Mouse (Mus musculus): ENCODE results near the gene Traf5.

Traf5 gene

GRCm38 (mm10) chr1:191964773-191965481 lies 127.4 kb downstream of the Traf5 start:
- peak; percentile 85 for DNase-seq (ENCODE audit: low spot score)

GRCm38 (mm10) chr1:191963948-191964772 lies 128.2 kb downstream of the Traf5 start:
- DNase-seq (ENCODE audit: low spot score) = peak; percentile 88

GRCm38 (mm10) chr1:191963413-191963812 lies 128.9 kb downstream of the Traf5 start:
- no peak for DNase-seq (ENCODE audit: low spot score)

- DNase-seq (ENCODE audit: low spot score) = no peak
Measured at GRCm38 (mm10) chr1:191960946-191961345, 131.4 kb downstream of the Traf5 start.

DNA sequence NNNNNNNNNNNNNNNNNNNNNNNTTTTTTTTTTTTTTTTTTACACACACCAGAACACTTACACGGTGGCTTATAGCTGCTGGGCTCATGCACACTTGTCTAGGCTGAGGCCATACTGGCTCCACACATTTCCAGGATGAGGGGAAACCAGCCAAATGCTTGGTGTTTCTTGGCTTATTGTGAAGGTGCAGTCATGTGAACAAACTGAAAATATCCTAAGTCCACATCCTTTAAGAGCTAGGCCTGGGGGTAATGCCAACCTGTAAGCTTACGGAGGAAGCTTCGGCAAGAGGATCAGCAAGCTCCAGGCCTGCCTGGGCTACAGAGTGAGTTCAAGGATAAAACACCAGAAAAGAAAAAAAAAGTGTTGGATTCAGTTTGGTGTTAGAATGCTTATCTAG lies 135.0 kb downstream of the Traf5 start:
- DNase-seq (ENCODE audit: low spot score) = no peak

- DNase-seq (ENCODE audit: low spot score) = no peak
Measured at GRCm38 (mm10) chr1:191956871-191957270, 135.5 kb downstream of the Traf5 start.

- DNase-seq (ENCODE audit: low spot score) = peak; percentile 73
Measured at GRCm38 (mm10) chr1:191956261-191956660, 136.1 kb downstream of the Traf5 start.

DNA sequence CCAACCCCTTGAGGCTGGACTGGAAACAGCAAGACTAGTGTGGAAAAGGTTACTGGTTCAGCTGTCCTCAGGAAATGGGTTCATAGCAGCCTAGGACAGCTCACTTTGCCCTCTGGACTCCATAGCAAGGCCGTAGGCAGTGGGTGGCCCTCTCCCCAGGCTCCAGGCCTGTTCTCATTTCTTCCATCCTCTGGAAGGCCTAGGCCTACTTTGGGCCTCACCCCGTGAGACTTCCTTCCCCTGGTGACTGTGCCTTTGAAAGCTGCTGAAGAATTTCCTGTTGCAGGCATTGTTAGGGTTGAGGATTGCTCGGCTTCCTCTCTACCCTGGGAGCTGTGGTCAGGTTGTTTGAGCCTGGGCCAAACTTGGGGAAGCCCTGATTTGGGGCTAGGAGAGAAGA lies 137.3 kb downstream of the Traf5 start:
- DNase-seq (ENCODE audit: low spot score) = peak; percentile 80

DNA sequence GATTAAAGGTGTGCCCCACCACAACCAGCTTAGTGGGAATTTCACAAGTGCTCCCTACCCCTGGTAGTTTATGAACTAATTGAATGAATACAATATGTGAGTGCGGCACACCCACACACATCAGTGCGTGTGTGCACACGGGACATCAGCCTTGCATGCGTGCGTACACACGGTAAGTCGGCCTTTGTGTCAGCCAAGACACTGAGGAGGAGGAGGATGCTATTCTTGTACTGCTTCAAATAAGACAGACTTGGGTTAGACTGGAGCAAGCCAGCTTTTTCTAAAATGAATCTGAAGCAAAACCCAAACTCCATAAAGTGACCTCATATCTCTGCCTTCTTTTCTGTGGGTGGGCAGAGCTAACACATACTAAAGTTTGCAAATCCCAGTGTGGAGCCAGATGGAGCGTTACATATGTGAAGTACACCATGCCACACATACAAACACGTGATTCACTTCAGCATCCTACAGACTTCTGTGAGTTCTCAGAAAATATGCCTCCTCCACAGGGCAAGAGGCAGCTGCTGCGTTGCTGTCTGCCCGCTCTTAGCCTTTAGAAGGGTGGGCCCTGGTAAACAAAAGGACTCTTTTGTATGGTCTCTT lies 139.5 kb downstream of the Traf5 start:
- DNase-seq (ENCODE audit: low spot score) = no peak

DNA sequence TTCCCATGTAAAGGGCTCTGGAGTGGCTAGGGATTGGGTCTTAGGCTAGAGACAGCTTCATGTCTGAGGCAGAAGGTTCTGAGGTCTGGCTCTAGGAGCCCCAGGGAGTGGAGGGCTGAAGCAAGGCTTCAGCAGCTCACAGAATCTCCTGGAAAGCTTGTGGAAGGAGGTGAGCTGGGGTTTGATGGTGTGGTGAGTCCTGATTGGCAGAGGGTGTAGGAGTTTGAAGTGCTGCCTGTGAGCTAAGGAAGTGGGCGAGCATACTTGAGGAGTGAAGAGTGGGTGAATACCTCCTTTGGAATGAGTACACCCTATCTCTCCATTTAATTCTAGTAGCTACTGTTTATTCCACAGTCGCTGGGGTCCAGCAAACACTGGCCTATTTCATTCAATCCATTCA lies 141.7 kb downstream of the Traf5 start:
- no peak for DNase-seq (ENCODE audit: low spot score)

- no peak for DNase-seq (ENCODE audit: low spot score)
Measured at GRCm38 (mm10) chr1:191948600-191948999, 143.8 kb downstream of the Traf5 start.

- DNase-seq (ENCODE audit: low spot score) = no peak
Measured at GRCm38 (mm10) chr1:191947796-191948195, 144.6 kb downstream of the Traf5 start.
